ENCODE assay signal across 21 mouse cellular contexts in genomic region chr2:150915786-150916185, GRCm38 (mm10).
"Had no signal": no experiment of that assay in that cellular context is flagged by ENCODE, and none has a peak within 500 bp of the region (broad histone marks: within the 10 kb centered on the region; RNA-seq: fewer than 3 reads in every experiment).

No protein-coding gene starts in this region.

- ATAC-seq: liver, postnatal 0 days; lung, postnatal 0 days; midbrain, embryonic 16.5 days had no signal

- H3K9me3 ChIP-seq: liver, embryonic 15.5 days; lung, embryonic 15.5 days; megakaryocyte, embryonic 14.5 days; midbrain, embryonic 10.5 days; midbrain, embryonic 12.5 days; neural tube, embryonic 13.5 days; neural tube, embryonic 15.5 days; stomach, embryonic 15.5 days had no signal

- H3K27ac ChIP-seq: liver, embryonic 15.5 days; lung, embryonic 15.5 days; midbrain, embryonic 10.5 days; midbrain, embryonic 12.5 days; neural tube, embryonic 13.5 days; neural tube, embryonic 15.5 days; stomach, embryonic 15.5 days; stomach, postnatal 0 days had no signal

- H3K4me3 ChIP-seq: liver, embryonic 15.5 days; lung, embryonic 15.5 days; megakaryocyte, embryonic 14.5 days; midbrain, embryonic 10.5 days; midbrain, embryonic 12.5 days; myocyte; neural tube, embryonic 13.5 days; neural tube, embryonic 15.5 days; stomach, embryonic 15.5 days had no signal

- H3K9ac ChIP-seq: liver, embryonic 15.5 days; liver, postnatal 0 days; lung, embryonic 15.5 days; midbrain, embryonic 12.5 days; neural tube, embryonic 13.5 days; neural tube, embryonic 15.5 days; stomach, embryonic 15.5 days had no signal

- H3K4me2 ChIP-seq: liver, embryonic 15.5 days; lung, embryonic 15.5 days; midbrain, embryonic 12.5 days; neural tube, embryonic 13.5 days; neural tube, embryonic 15.5 days; stomach, embryonic 15.5 days had no signal

- H3K4me1 ChIP-seq: lung, embryonic 15.5 days; midbrain, embryonic 12.5 days; neural tube, embryonic 13.5 days; neural tube, embryonic 15.5 days; stomach, embryonic 15.5 days had no signal

- H3K27me3 ChIP-seq: liver, embryonic 15.5 days; lung, embryonic 15.5 days; megakaryocyte, embryonic 14.5 days; midbrain, embryonic 12.5 days; neural tube, embryonic 13.5 days; neural tube, embryonic 15.5 days; stomach, embryonic 15.5 days had no signal

- DNase-seq: liver, postnatal 0 days; lung, adult 2 months; lung, postnatal 14 days; lung, postnatal 36 days; midbrain, embryonic 14.5 days; right cerebral cortex, postnatal 14 days; thymus, adult 2 months; thymus, postnatal 25 days; thymus, postnatal 4 days had no signal
